Mouse (Mus musculus) hindbrain, embryonic 11.5 days (tissue): ENCODE data around the gene Gpa33. TPM values are rescaled to one million over a fixed set of nuclear protein-coding genes. Genes with fewer than 3 reads are reported as not detected.

ENCODE experiments used
- ATAC-seq: fragments of 200-750 bp; cut with Nextera tagmentation; 2 replicates; pipeline ENCODE4 v1.8.0; 2017; ENCODE audit warnings: mild to moderate bottlenecking, moderate TSS enrichment, moderate library complexity; ENCODE audit not compliant: low FRiP score
- DNase-seq: peaks from one replicate; pipeline ENCODE4 v3.0.0-alpha.2; 2015; ENCODE audit warnings: low spot score
- H3K27ac ChIP-seq: fragments of 300-500 bp; sonication (generic); 2 replicates; pipeline ENCODE4 v1.5.1; 2014; ENCODE audit warnings: mild to moderate bottlenecking, low read depth, low read length
- H3K27me3 ChIP-seq: fragments of 300-500 bp; sonication (generic); 2 replicates; pipeline ENCODE4 v1.6.1; 2014; ENCODE audit warnings: mild to moderate bottlenecking, low read length, moderate library complexity, mixed read lengths; ENCODE audit not compliant: control insufficient read depth, insufficient read depth
- H3K36me3 ChIP-seq: fragments of 300-500 bp; sonication (generic); 2 replicates; pipeline ENCODE4 v1.6.1; 2014; ENCODE audit warnings: mild to moderate bottlenecking, low read length, moderate library complexity, mixed read lengths; ENCODE audit not compliant: control insufficient read depth, insufficient read depth
- H3K4me1 ChIP-seq: fragments of 300-500 bp; sonication (generic); replicated peaks from 2 replicates; pipeline ENCODE4 v1.6.1; 2014; ENCODE audit warnings: low read length, mixed read lengths; ENCODE audit not compliant: control insufficient read depth, insufficient read depth
- H3K4me2 ChIP-seq: fragments of 300-500 bp; sonication (generic); replicated peaks from 2 replicates; pipeline ENCODE4 v1.6.1; 2014; ENCODE audit warnings: mild to moderate bottlenecking, low read depth, low read length
- H3K4me3 ChIP-seq: fragments of 300-500 bp; sonication (generic); 2 replicates; pipeline ENCODE4 v1.5.1; 2014; ENCODE audit warnings: low read depth, low read length
- H3K9ac ChIP-seq: fragments of 300-500 bp; sonication (generic); 2 replicates; pipeline ENCODE4 v1.6.1; 2014; ENCODE audit warnings: low read depth, low read length
- H3K9me3 ChIP-seq: fragments of 300-500 bp; sonication (generic); 2 replicates; pipeline ENCODE4 v1.6.1; 2016; ENCODE audit warnings: low read length; ENCODE audit not compliant: control insufficient read depth
- WGBS: fragments of 180-500 bp; shearing (Covaris S2); extraction: QIAGEN DNeasy Blood & Tissue Kit; methylation state at CpG from one replicate; pipeline ENCODE4 v1.1.7; 2014; 5-methylcytosine and 5-hydroxymethylcytosine counted together
- polyA plus RNA-seq: library from polyadenylated mRNA; unstranded; fragments of >200 nt; fragmentation: Nextera tagmentation; extraction: Ambion mirVana; gene quantifications from 2 replicates; pipeline ENCODE4 v1.2.1, GENCODE M21; 2014

The Gpa33 gene
- polyA plus RNA-seq, 1 experiment from 2014 or later = 0.12 TPM

- 93% methylated on average over 9 of the region's 9 CpGs for WGBS
- Histone ChIP-seq H3K4me3 (no peak overlapping the region), H3K27me3 (no peaks in the 10 kb centered on the region), H3K4me2 (no peak overlapping the region), H3K9me3 (no peaks in the 10 kb centered on the region), H3K27ac (no peak overlapping the region), H3K36me3 (no peaks in the 10 kb centered on the region), H3K9ac (no peak overlapping the region), H3K4me1 (no peaks in the 10 kb centered on the region)
- DNase-seq (no peak), ATAC-seq (no peak)
These were observed 35.1 kb downstream of the Gpa33 start for GRCm38 (mm10) chr1:166165159-166165558.

- no peak overlapping the region for H3K27ac ChIP-seq
- no peaks in the 10 kb centered on the region for H3K27me3 ChIP-seq
- DNase-seq (no peak), ATAC-seq (no peak)
- no peak overlapping the region for H3K9ac ChIP-seq
- H3K4me3 ChIP-seq = no peak overlapping the region
- H3K36me3 ChIP-seq = no peaks in the 10 kb centered on the region
- H3K4me2 ChIP-seq = no peak overlapping the region
- H3K9me3 ChIP-seq = no peaks in the 10 kb centered on the region
- WGBS = 90% methylated on average over 4 of the region's 4 CpGs
- no peaks in the 10 kb centered on the region for H3K4me1 ChIP-seq
These were observed 37.4 kb downstream of the Gpa33 start for GRCm38 (mm10) chr1:166167405-166167804.

GRCm38 (mm10) chr1:166168017-166168416, 38.0 kb downstream of the Gpa33 start:
- WGBS = 94% methylated on average over 7 of the region's 7 CpGs
- Histone ChIP-seq H3K4me2 (no peak overlapping the region), H3K27ac (no peak overlapping the region), H3K4me3 (no peak overlapping the region), H3K36me3 (no peaks in the 10 kb centered on the region), H3K27me3 (no peaks in the 10 kb centered on the region), H3K9me3 (no peaks in the 10 kb centered on the region), H3K9ac (no peak overlapping the region), H3K4me1 (no peaks in the 10 kb centered on the region)
- DNase-seq = no peak
- ATAC-seq = no peak

GRCm38 (mm10) chr1:166169713-166170112, 39.7 kb downstream of the Gpa33 start:
- WGBS = 92% methylated on average over 7 of the region's 7 CpGs
- no peak overlapping the region for H3K4me3 ChIP-seq
- H3K27me3 ChIP-seq = no peaks in the 10 kb centered on the region
- no peak overlapping the region for H3K4me2 ChIP-seq
- no peak overlapping the region for H3K27ac ChIP-seq
- DNase-seq = no peak
- H3K4me1 ChIP-seq = no peaks in the 10 kb centered on the region
- no peaks in the 10 kb centered on the region for H3K9me3 ChIP-seq
- H3K9ac ChIP-seq = no peak overlapping the region
- ATAC-seq = no peak
- no peaks in the 10 kb centered on the region for H3K36me3 ChIP-seq

GRCm38 (mm10) chr1:166170852-166171251, 40.8 kb downstream of the Gpa33 start:
- Histone ChIP-seq H3K4me3 (no peak overlapping the region), H3K4me1 (no peaks in the 10 kb centered on the region), H3K27ac (no peak overlapping the region), H3K9me3 (no peaks in the 10 kb centered on the region), H3K36me3 (no peaks in the 10 kb centered on the region), H3K9ac (no peak overlapping the region), H3K27me3 (no peaks in the 10 kb centered on the region), H3K4me2 (no peak overlapping the region)
- ATAC-seq (no peak), DNase-seq (no peak)
- 95% methylated on average over 12 of the region's 12 CpGs for WGBS

- no peak overlapping the region for H3K9ac ChIP-seq
- no peak overlapping the region for H3K4me3 ChIP-seq
- H3K4me2 ChIP-seq = no peak overlapping the region
- no peak overlapping the region for H3K27ac ChIP-seq
- 87% methylated on average over 3 of the region's 3 CpGs for WGBS
- ATAC-seq (no peak), DNase-seq (no peak)
- no peaks in the 10 kb centered on the region for H3K27me3 ChIP-seq
- H3K9me3 ChIP-seq = no peaks in the 10 kb centered on the region
- no peaks in the 10 kb centered on the region for H3K4me1 ChIP-seq
- no peaks in the 10 kb centered on the region for H3K36me3 ChIP-seq
These were observed 43.0 kb downstream of the Gpa33 start for GRCm38 (mm10) chr1:166172992-166173391.

GRCm38 (mm10) chr1:166173621-166174020, 43.6 kb downstream of the Gpa33 start:
- Histone ChIP-seq H3K36me3 (no peaks in the 10 kb centered on the region), H3K27me3 (no peaks in the 10 kb centered on the region), H3K9me3 (no peaks in the 10 kb centered on the region), H3K9ac (no peak overlapping the region), H3K4me2 (no peak overlapping the region), H3K4me1 (no peaks in the 10 kb centered on the region), H3K4me3 (no peak overlapping the region), H3K27ac (no peak overlapping the region)
- ATAC-seq = no peak
- WGBS = 80% methylated on average over 9 of the region's 9 CpGs
- DNase-seq = no peak

GRCm38 (mm10) chr1:166181510-166181909, 51.5 kb downstream of the Gpa33 start:
- no peak overlapping the region for H3K4me3 ChIP-seq
- 88% methylated on average over 7 of the region's 7 CpGs for WGBS
- no peaks in the 10 kb centered on the region for H3K36me3 ChIP-seq
- DNase-seq (no peak), ATAC-seq (no peak)
- H3K9me3 ChIP-seq = no peaks in the 10 kb centered on the region
- H3K4me1 ChIP-seq = no peaks in the 10 kb centered on the region
- H3K9ac ChIP-seq = no peak overlapping the region
- no peaks in the 10 kb centered on the region for H3K27me3 ChIP-seq
- no peak overlapping the region for H3K27ac ChIP-seq
- H3K4me2 ChIP-seq = no peak overlapping the region

- no peak overlapping the region for H3K4me3 ChIP-seq
- 91% methylated on average over 10 of the region's 10 CpGs for WGBS
- H3K4me1 ChIP-seq = no peaks in the 10 kb centered on the region
- DNase-seq = no peak
- no peaks in the 10 kb centered on the region for H3K27me3 ChIP-seq
- no peaks in the 10 kb centered on the region for H3K9me3 ChIP-seq
- H3K9ac ChIP-seq = no peak overlapping the region
- H3K36me3 ChIP-seq = no peaks in the 10 kb centered on the region
- H3K27ac ChIP-seq = no peak overlapping the region
- H3K4me2 ChIP-seq = no peak overlapping the region
- no peak for ATAC-seq
These were observed 53.1 kb downstream of the Gpa33 start for GRCm38 (mm10) chr1:166182952-166183627.
